Mouse (Mus musculus) heart, postnatal 36 days (tissue): ENCODE results near the gene Elane. TPM values are rescaled to one million over a fixed set of nuclear protein-coding genes. Genes with fewer than 3 reads are reported as not detected.

Experiments used
- DNase-seq, 2 experiments: peaks; one replicate each; pipeline ENCODE4 v3.0.0; 2021 to 2022
- intact Hi-C: fragments of 180-260 bp; cut with DNase I; formaldehyde crosslinking; loops from one replicate; pipeline ENCODE4 v1.15.1; 2025
- total RNA-seq, 2 experiments: library from RNA; stranded (reverse); gene quantifications; 2 replicates each; pipeline ENCODE4 v1.2.3; 2021

Elane gene
- total RNA-seq = not detected

DNA sequence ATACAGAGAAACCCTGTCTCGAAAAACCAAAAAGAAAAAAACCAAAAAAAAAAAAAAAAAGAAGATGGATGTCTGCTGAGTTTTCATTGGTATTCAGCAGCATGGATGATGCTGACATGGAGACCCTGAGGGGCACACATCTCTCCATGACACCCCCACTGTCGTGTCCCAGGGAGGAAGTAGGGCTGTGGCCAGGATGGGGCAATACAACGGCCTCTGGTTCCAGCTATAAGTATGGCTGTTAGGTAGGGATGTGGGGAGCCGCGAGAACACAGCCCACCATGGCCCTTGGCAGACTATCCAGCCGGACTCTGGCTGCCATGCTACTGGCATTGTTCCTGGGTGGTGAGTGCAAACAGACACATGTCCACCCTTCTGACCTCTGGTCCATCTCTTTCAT, at the start of gene Elane:
Elane (plus strand) TSS at position 194 of the 400 bp plus-strand sequence.
- no peak for DNase-seq
- intact Hi-C loops = no loop called here

- DNase-seq = no peak
- intact Hi-C loops = no loop called here
Observed at GRCm38 (mm10) chr10:79836918-79837317, 49.1 kb upstream of the Elane start.

DNA sequence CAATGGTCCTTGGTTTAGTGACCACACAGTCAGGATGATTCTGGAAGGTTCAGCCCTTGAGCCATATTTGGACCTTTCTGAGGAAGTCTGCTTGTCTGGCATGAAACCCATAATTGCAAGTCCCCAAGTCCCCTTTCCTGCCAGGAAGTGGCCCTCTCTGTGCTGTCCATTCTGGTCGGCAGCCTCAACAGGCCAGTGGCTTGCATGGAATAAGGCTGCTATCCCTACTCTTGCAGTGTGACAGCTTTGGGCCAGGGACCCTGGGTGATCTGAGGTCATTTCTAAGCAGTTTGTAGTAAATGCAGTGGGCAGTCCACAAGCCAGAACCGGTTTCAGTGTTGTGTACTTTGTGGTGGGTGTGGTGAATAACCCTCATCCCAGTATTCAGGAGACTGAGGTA, 47.9 kb upstream of the Elane start:
- intact Hi-C loops = no loop called here
- DNase-seq = no peak

GRCm38 (mm10) chr10:79840091-79840490, 46.0 kb upstream of the Elane start:
- no peak for DNase-seq
- intact Hi-C loops = loop anchor here (2.0 kb wide), 1 partner anchor 19 kb away; no protein-coding TSS in a partner anchor

GRCm38 (mm10) chr10:79840644-79841551, 45.1 kb upstream of the Elane start:
- intact Hi-C loops = loop anchor here (2.0 kb wide), 1 partner anchor 18 kb away; no protein-coding TSS in a partner anchor
- peak; percentile 61 to 71 for DNase-seq

GRCm38 (mm10) chr10:79842322-79842721, 43.7 kb upstream of the Elane start:
- no peak for DNase-seq
- intact Hi-C loops = no loop called here

DNA sequence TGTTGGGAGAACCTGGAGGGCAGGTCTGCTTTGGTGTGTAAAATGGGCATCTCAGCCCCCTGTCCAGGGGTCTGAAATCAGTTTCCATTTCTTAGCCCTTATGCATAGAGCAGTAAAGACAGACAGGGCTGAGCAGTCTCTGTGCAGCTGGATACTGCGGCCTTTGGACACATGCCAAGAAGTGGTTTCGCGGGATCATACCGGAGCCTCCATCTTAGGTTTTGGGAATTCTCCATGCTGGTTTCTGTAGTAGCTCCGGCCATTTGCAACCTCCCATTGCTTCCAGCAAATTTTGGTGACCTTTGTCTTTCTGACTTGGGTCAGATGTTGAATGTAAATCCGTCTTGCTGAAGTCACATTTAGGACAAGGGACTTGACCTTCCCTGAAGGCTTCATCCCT, 42.6 kb upstream of the Elane start:
- intact Hi-C loops = no loop called here
- no peak for DNase-seq

DNA sequence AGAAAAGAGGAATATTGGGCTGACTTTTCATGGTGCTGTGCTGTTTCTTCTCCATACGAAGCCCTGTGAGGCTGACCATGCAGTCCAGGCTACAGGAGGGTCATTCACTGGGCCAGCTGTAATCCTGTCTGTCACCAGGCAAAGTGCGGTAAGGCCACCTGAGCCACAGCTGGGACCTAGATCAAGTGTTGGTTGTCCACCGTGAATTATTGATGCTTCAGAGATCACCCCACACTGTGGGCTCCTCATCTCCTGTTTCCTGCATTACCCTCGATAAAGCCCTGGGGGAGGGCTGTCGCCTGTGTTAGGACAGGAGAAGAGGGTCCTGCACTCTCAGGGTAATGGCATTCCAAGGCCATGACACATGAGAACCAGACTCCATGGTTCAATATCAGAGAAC, 39.5 kb upstream of the Elane start:
- DNase-seq = no peak
- intact Hi-C loops = no loop called here

- intact Hi-C loops = no loop called here
- no peak for DNase-seq
Observed at GRCm38 (mm10) chr10:79849941-79850628, 36.0 kb upstream of the Elane start.

DNA sequence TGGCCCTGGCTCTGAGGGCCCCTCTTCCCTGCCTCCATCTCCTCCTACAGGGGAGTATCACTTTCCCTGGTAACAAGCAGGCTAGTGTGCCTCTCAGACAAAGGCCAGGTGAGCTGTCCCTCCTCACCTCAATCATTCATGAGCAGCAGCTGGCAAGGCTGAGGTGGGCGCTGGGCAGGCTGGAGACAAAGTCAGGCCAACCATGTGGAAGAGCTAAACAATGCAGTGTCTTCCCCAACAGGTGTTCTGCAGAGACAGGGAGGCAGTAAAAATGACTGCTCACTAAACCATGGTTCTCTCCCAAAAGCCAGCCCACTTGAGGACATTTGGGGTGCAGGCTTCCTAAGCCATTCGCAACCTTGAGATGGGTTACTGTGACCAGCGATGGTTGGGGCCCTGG, 34.4 kb upstream of the Elane start:
- no peak for DNase-seq
- intact Hi-C loops = no loop called here

- DNase-seq = peak; percentile 51 to 58
- intact Hi-C loops = no loop called here
Observed at GRCm38 (mm10) chr10:79852107-79852789, 33.8 kb upstream of the Elane start.

DNA sequence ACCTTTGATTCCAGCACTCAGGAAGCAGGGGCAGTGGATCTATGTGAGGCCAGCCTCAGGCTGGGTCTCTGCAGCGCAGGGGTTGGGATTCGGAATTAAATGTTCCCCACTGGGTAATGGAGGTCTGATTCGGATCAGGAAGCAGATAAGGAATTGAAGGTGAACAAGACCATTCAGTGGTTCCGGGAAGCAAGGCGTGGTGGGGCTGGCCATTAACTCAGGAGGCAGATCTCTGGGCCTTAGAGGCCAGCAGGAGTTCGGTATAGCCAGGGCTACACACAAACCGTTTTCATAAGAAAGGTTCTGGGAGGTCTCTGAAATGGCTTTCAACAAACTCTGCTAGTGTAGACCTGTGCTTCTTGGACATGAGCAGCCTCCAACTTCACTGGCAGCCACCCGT, 33.2 kb upstream of the Elane start:
- intact Hi-C loops = no loop called here
- peak in 1 of 2 experiments; percentile 48 for DNase-seq

GRCm38 (mm10) chr10:79853392-79853791, 32.7 kb upstream of the Elane start:
- intact Hi-C loops = no loop called here
- DNase-seq = peak; percentile 95 to 98

DNA sequence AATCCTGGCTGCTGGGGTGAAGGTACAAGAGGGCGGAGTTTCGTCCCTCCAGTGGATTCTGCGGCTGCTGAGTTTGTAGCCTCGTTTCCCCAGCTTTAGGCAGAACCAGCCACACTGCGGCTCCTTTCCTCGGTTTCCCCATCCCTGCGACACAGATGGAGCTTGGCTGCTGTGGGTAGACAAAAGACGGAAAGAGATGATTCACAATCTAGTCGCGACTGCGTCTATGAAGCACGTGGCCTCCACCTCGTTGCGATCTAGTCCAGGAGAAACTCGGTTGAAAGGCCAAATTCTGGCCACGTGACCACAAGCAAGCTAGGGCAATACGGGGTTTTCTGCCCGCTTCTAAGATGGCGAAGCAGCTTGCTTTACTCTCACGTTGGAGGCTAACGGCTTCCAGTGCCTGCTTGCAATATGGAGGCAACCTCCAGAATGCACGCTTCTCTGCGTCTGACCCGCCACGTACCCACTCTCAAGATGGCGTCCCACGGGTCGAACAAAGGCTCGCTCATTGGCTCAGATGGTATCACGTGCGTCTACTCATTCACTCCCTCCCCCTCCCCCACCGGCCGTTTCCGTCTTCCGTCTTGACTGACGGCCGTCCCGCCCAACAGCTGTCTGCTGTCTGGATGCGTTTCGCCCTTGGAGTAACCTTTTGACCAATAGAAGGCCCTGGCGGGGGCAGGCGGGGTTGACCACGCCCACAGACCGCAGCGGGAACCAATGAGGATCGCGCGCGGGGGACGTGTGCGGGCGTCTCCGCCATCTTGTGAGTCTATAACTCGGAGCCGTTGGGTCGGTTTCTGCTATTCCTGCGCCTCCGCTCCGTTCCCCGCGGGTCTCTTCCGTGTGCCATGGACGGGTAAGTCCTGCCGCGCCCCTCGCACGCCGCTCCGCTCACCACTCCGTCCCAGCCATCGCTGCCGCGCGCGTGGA, 31.9 kb upstream of the Elane start, which contains the start of gene Ptbp1:
Ptbp1 (plus strand) TSS at position 568 of the 936 bp plus-strand sequence.
- intact Hi-C loops = no loop called here
- peak; percentile 96 to 97 for DNase-seq

DNA sequence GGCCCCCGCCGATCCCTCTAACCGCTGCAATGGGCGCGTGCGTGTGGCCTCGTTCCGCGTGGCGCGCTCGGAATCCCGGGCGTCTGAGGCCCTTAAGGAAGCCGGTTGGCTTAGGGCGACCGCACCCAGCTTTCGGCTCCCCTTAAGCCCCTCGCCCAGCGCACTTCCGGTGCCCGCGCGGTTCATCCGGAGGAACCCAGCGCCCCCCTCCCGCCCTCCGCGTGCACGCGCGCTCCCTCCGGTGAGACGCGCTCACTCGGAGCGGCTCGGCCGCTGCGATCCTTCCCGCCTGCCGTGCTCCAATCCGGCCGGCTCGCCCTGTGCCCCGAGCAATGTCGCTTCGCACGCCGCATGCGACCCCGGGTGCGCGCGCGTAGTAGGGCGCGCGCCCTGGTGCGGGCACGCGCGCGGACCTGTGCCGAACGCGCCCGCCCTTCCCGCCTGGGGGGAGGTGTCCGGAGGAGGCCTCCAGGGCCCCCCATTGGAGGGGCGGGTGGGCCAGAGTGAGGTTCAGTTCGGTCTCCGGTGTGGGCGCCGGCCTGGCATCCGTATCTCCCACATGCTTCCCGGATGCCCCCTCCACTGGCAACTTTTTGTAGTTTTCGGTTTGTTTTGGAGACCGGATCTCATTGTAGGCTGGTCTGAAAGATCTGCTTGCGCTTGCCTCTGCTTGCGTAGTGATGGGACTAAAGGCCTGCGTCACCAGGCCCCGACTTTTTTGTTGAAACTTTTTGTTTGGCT, 31.1 kb upstream of the Elane start:
- intact Hi-C loops = no loop called here
- DNase-seq = peak; percentile 69 to 79

DNA sequence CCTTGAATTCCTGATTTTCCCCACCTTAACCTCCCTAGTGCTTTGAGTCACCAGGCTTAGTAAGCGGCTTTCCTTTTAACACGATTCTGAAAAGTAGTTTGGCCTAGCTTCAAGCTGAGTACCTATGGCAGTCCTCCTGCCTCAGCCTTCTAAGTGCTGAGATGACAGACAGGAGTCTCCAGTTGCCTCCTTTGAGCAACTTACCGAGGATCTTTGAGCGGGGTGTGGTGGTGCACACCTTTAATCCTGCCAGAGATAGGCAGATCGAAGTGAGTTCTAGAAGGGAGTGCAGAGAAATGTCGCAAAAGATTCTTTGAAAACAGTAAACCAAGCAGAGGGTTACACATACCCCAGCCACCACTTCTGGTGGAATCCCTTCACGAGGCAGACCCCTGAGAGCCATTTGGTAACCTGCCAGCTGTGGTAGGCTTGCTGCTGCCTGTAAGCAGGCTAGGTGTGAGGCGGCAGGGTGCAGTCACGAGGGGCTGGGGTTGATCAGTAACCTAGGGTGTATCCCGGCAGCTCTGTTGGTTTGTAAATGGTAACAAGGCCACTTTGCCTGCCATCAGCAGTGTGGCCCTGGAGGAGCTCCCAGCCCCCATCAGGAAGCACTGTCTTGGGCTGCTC, 30.4 kb upstream of the Elane start:
- DNase-seq = no peak
- intact Hi-C loops = no loop called here

DNA sequence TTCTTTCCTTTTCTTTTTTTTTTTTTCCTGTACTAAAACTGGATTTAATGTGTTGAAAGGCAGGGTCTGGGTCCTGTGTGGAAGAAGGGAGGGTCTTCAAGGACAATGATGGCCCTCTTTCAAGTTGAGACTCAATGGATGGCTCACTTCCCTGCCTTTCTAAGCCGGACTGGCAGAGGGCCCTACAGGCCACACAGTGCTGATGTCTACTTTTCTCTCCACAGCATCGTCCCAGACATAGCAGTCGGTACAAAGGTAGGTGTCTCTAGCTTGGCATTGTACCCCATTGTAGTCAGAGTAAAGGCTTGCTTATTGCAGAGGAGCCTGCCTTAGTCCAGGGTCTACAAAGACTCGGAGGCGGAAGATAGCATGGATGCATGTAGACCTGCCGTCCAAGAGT, 29.8 kb upstream of the Elane start:
- no peak for DNase-seq
- intact Hi-C loops = no loop called here

DNA sequence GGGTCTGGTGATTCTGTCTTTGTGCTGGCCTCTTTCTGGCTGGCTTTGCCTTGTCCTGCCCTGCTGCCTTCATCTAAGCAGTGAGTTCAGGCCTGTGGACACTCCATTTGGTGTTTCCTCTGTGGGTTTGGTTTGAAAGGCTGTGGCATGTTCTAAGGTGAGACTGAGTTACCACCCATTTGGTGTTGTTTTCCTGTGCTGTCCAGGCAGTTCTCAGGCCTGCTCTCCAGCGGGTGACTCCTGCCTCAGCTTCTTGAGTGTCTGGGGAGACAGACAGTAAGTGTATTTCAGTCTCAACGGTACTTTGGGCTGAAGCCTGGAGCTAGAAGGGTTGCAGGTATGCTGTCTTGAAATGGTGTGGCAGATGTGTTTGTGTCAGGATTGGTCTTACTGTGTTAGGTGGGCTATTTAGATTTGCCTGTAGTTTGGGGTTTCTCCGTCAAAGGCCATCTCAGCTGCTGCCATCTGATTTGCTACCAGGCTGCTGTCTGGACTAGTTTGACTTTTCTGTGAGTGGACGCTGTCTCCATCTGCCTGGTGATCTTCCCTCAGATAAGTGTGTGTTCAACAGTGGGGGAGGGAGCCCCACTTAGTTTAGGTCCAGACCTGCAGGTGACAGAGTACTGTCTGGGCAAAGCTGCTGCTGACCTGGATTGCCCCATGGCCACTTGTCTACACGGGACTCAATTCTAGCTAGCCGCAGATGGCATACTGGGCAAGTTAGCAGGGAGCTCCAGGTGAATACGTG, 29.2 kb upstream of the Elane start:
- intact Hi-C loops = no loop called here
- no peak for DNase-seq
